Mouse (Mus musculus) ovary, postnatal 10 days (tissue): ENCODE data around the gene Lrtm2.

Source experiments
- DNase-seq: peaks from one replicate; pipeline ENCODE4 v3.0.0; 2022; ENCODE audit warnings: low spot score

Gene Lrtm2

GRCm38 (mm10) chr6:119276713-119277112 lies 53.9 kb downstream of the Lrtm2 start:
- DNase-seq = no peak
